Mouse (Mus musculus) heart, adult 8-10 months (tissue): Measurements from ENCODE around the gene Inpp5a. TPM values are rescaled to one million over a fixed set of nuclear protein-coding genes. Genes with fewer than 3 reads are reported as not detected.

Experiments used
- DNase-seq: peaks from one replicate; pipeline ENCODE4 v3.0.0; 2022; ENCODE audit warnings: low spot score
- total RNA-seq, 4 experiments: library from RNA; stranded (reverse); gene quantifications; 2 replicates each; pipeline ENCODE4 v1.2.4; 2022

Inpp5a gene
- total RNA-seq, 4 experiments from 2014 or later, result 291 to 307 (median 299) TPM

GRCm38 (mm10) chr7:139439922-139440895, 51.3 kb downstream of the Inpp5a start:
- DNase-seq, result no peak

GRCm38 (mm10) chr7:139441022-139441421, 52.1 kb downstream of the Inpp5a start:
- DNase-seq, result no peak

- DNase-seq, result peak; percentile 51
Observed at GRCm38 (mm10) chr7:139441761-139442211, 52.9 kb downstream of the Inpp5a start.

GRCm38 (mm10) chr7:139445621-139446020, 56.7 kb downstream of the Inpp5a start:
- DNase-seq, result no peak

GRCm38 (mm10) chr7:139447381-139447780, 58.5 kb downstream of the Inpp5a start:
- no peak for DNase-seq

GRCm38 (mm10) chr7:139450186-139450998, 61.5 kb downstream of the Inpp5a start:
- no peak for DNase-seq

- no peak for DNase-seq
Observed at GRCm38 (mm10) chr7:139451711-139452110, 62.8 kb downstream of the Inpp5a start.

- no peak for DNase-seq
Observed at GRCm38 (mm10) chr7:139452199-139452598, 63.3 kb downstream of the Inpp5a start.

GRCm38 (mm10) chr7:139453198-139453597, 64.3 kb downstream of the Inpp5a start:
- no peak for DNase-seq

- DNase-seq, result no peak
Observed at GRCm38 (mm10) chr7:139454285-139454684, 65.4 kb downstream of the Inpp5a start.

GRCm38 (mm10) chr7:139456759-139457158, 67.8 kb downstream of the Inpp5a start:
- DNase-seq, result no peak

- DNase-seq, result no peak
Observed at GRCm38 (mm10) chr7:139461344-139461743, 72.4 kb downstream of the Inpp5a start.

- DNase-seq, result no peak
Observed at GRCm38 (mm10) chr7:139462142-139462541, 73.2 kb downstream of the Inpp5a start.

- DNase-seq, result no peak
Observed at GRCm38 (mm10) chr7:139465538-139465937, 76.6 kb downstream of the Inpp5a start.

- no peak for DNase-seq
Observed at GRCm38 (mm10) chr7:139466484-139467176, 77.7 kb downstream of the Inpp5a start.

GRCm38 (mm10) chr7:139467177-139467895, 78.4 kb downstream of the Inpp5a start:
- no peak for DNase-seq

- peak; percentile 80 for DNase-seq
Observed at GRCm38 (mm10) chr7:139467896-139468279, 79.0 kb downstream of the Inpp5a start.

- no peak for DNase-seq
Observed at GRCm38 (mm10) chr7:139468440-139468839, 79.5 kb downstream of the Inpp5a start.

- DNase-seq, result no peak
Observed at GRCm38 (mm10) chr7:139469457-139469856, 80.5 kb downstream of the Inpp5a start.

- no peak for DNase-seq
Observed at GRCm38 (mm10) chr7:139470481-139470880, 81.6 kb downstream of the Inpp5a start.

- no peak for DNase-seq
Observed at GRCm38 (mm10) chr7:139472052-139472451, 83.1 kb downstream of the Inpp5a start.
